Mouse (Mus musculus) kidney, adult 11 months (tissue): ENCODE results near the gene Gm11236.
"Not testable (repeated sequence)": the region's sequence is repeated elsewhere in the genome, so short reads cannot be mapped to it uniquely, and the experiment has no call there.

ENCODE experiments used
- DNase-seq: peaks from one replicate; pipeline ENCODE4 v3.0.0; 2022

Gene Gm11236

DNA sequence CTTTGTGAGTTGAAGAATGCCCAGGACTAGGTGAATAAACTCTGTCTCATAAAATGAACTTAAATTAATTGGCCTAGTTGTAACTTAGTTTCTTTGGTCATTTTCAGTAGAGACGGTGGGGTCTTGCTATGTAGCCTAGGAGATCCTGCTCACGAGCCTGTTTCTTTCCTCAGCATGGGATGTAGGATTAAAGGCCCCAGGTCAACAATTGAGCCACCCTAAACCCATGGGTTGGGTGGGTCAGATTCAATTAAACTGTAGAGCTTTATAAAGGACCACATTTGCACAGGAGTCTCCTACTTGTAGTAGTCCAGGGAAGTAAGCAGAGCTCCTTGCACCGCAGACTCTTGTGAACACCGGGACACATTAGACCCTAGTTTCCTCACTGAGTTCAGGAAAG is at the start of gene Gm11236:
Gm11236 (plus strand) TSS at position 301 of the 400 bp plus-strand sequence.
- DNase-seq: not testable (repeated sequence)

DNA sequence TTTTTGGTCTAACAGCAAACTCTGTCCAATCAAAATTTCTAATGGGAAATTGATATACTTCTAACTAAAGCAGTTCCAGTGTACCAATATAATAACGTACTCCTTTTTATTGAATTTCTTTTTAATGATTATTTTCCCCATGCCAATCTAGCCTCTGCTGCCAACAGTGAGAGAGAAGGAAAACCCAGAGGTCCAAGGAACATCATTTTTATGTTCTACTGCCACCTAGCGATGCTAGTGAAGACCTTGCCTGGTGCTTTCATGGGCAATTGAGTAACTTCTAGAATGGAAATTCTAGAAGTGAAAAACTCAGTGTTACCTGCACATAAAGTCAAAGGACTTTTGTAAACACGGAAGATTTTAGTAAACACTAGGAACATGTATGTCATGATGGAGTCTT is 38.7 kb upstream of the Gm11236 start:
- DNase-seq: no peak

GRCm38 (mm10) chr4:73607581-73607980 is 30.3 kb upstream of the Gm11236 start, which contains the start of gene Gm11238:
Gene Gm11238, plus strand, starts transcription at chr4:73607881.
- DNase-seq: not testable (repeated sequence)

DNA sequence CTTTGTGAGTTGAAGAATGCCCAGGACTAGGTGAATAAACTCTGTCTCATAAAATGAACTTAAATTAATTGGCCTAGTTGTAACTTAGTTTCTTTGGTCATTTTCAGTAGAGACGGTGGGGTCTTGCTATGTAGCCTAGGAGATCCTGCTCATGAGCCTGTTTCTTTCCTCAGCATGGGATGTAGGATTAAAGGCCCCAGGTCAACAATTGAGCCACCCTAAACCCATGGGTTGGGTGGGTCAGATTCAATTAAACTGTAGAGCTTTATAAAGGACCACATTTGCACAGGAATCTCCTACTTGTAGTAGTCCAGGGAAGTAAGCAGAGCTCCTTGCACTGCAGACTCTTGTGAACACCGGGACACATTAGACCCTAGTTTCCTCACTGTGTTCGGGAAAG is 15.2 kb upstream of the Gm11236 start, which contains the start of gene Gm11237:
Gm11237 (plus strand) TSS at position 301 of the 400 bp plus-strand sequence.
- DNase-seq: not testable (repeated sequence)

DNA sequence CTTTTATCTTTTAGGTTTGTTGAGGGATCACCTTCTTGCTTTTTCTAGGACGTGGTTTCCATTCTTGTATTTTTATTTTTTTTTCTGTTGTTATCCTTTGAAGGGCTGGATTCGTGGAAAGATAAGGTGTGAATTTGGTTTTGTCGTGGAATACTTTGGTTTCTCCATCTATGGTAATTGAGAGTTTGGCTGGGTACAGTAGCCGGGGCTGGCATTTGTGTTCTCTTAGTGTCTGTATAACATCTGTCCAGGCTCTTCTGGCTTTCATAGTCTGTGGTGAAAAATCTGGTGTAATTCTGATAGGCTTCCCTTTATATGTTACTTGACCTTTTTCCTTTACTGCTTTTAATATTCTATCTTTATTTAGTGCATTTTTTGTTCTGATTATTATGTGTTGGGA is 23.9 kb downstream of the Gm11236 start:
- DNase-seq: not testable (repeated sequence)

- DNase-seq: not testable (repeated sequence)
These were observed 30.1 kb downstream of the Gm11236 start, which contains the start of gene Gm11239 for GRCm38 (mm10) chr4:73668054-73668453. Gene Gm11239, plus strand, starts transcription at chr4:73668354.

- DNase-seq: not testable (repeated sequence)
These were observed 45.3 kb downstream of the Gm11236 start, which contains the start of gene Gm428 for GRCm38 (mm10) chr4:73683216-73683615. Gene Gm428, plus strand, starts transcription at chr4:73683516.
